Mouse (Mus musculus): ENCODE results near the gene Shc3. TPM values are rescaled to one million over a fixed set of nuclear protein-coding genes. Genes with fewer than 3 reads are reported as not detected.

The Shc3 gene
- total and polyA plus RNA-seq, 3 experiments: 0.98 to 1.5 (median 1.4) TPM

Other genes starting within 250 kb of the Shc3 start
- 10 to 100 TPM; 13.3 to 24.5 TPM for gene S1pr3, start 160.8 kb downstream of the Shc3 start, total RNA-seq (2021)
- 6.3 and 6.6 TPM in 2 replicates for gene S1pr3, start 160.8 kb downstream of the Shc3 start, polyA plus RNA-seq (2012; rRNA removed)
- gene Cks2, start 75.8 kb upstream of the Shc3 start, total RNA-seq (2021): 1 to 10 TPM; 6.9 TPM
- gene Cks2, start 75.8 kb upstream of the Shc3 start, polyA plus RNA-seq (2012; rRNA removed): 7.2 and 8.3 TPM in 2 replicates
- gene Secisbp2, start 82.3 kb upstream of the Shc3 start, total RNA-seq (2021): 10 to 100 TPM; 18.0 to 26.4 TPM
- 16.9 and 18.3 TPM in 2 replicates for gene Secisbp2, start 82.3 kb upstream of the Shc3 start, polyA plus RNA-seq (2012; rRNA removed)
- 10 to 100 TPM; 14.6 to 15.1 TPM for gene Sema4d, start 224.3 kb upstream of the Shc3 start, total RNA-seq (2021)
- gene Sema4d, start 224.3 kb upstream of the Shc3 start, polyA plus RNA-seq (2012; rRNA removed): 13.3 and 13.7 TPM in 2 replicates

Measured in adrenal gland, adult 2 months (tissue).